Mouse (Mus musculus): Measurements from ENCODE around the gene Pik3cg. TPM values are rescaled to one million over a fixed set of nuclear protein-coding genes. Genes with fewer than 3 reads are reported as not detected.
"Not testable (repeated sequence)": the region's sequence is repeated elsewhere in the genome, so short reads cannot be mapped to it uniquely, and the experiment has no call there.

Pik3cg gene
- total RNA-seq (2021), result 1 to 10 TPM; 3.4 to 3.9 TPM

DNA sequence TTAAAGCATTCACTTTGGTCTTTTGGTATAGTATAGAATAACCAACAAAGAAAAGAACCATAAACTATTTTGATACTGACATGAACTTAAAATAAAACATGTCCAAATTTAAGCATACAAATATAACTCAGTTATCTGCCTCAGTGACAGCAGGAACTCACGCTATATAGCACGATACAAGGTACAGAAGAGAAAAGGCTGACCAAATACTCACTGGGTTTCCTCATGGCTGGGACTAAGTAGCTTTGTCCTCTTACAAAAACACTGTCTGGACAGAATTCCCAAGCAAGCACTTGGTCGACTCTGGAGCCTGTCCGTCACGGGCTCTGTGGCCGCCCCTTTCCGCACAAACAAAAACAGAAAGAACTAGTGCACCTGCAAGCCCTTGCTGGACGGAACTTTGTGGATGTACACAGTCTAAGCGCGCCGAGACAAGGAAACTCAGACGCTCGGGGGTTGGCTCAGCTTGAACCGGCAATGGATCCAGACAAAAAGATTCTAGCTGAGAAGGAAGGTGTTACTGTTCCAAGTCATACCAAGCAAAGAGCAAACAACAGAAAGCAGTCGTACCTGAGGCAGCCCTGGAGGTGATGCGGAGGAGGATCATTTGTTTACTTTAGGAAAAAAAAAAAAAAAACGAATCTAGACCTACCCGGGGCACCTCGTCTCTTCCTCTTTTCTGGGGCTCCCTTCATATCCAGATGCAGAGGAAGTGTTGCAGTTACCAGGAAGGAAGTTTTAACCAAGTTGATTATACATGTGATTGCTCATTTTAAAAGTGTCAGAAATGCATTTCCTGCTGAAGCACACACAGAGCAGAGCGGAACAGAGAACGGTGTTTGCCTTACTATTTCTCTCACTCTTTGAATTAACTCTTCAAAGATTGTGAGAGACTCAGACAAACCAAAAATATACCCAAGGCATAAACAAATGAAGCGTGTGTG, at the start of gene Pik3cg:
Gene Pik3cg (minus strand): TSS at position 712 of the 944 bp plus-strand sequence.
- intact Hi-C loops (cut with DNase I), result no loop called here
- peak in 1 of 2 experiments; percentile 10 for DNase-seq (ENCODE audit: low spot score in 2 of 2)

DNA sequence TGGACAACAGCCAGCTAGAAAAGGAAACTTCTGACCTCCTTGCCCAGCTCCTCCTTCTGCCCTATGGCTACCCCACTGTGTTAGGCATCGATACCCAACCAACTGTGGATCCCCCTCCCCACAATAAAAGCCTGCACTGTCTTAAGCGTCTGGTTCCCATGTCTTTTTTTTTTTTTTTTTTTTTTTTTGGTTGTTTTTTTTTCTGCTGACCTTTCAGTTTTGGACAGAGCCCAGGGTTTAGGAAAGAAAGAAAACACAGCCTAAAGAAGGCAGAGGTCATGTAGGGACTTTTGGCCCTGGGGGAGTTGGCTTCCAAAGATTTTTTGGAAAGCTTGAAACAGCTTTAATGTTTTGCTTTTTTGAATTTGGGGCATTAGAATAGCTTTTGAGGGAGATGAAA, 40.0 kb upstream of the Pik3cg start:
- intact Hi-C loops (cut with DNase I), result loop anchor here (10.0 kb wide), 1 partner anchor 104 kb away; no protein-coding TSS in a partner anchor
- DNase-seq (ENCODE audit: low spot score in 2 of 2), result no peak

DNA sequence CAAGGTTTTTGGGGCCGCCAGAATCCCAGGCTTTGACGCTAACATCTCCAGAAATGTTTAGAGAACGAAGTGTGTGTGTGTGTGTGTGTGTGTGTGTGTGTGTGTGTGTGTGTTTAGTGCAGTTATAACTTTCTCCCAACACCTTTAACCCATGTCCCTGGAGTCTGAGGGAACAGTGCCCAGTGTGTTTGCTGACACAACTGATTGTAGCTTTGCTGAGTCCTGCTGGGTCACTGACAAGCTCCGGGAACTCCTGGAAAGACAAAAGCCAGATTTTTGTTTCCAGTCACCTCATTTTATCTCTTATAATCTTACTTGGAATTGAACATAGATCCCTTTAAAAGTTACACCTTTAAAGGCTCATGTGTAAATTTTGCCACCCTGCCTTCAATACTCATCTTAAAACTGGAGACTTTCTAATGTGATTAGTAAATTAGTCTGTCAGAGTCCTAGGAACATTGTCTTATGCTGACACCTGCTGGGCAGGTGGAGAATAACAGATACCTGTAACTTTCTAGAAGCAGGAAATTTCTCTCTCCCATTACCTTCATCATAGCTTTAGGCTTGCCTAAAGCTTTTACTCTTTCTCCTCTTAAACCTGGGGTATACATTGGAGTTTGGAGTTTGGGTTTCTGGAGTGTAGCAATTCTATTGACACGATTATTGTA, 37.2 kb upstream of the Pik3cg start:
- DNase-seq (ENCODE audit: low spot score in 2 of 2), result peak in 1 of 2 experiments; percentile 9
- intact Hi-C loops (cut with DNase I), result loop anchor here (2.0 to 10.0 kb wide), 2 partner anchors 101 to 279 kb away; no protein-coding TSS in a partner anchor

DNA sequence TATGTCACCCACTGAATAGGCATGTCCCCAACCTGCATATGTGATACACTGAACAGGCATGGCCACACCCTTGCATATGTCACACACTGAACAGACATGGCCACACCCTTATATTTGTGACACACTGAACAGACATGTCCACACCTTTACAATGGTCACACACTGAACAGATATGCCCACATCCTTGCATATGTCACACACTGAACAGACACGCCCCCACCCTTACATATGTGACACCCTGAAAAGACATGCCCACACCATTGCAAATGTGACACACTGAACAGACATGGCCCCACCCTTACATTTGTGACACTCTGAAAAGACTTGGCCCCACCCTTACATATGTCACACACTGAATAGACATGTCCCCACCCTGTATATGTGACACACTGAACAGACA, 35.1 kb upstream of the Pik3cg start:
- no peak for DNase-seq (ENCODE audit: low spot score in 2 of 2)
- intact Hi-C loops (cut with DNase I), result loop anchor here (10.0 kb wide), 1 partner anchor 99 kb away; no protein-coding TSS in a partner anchor

DNA sequence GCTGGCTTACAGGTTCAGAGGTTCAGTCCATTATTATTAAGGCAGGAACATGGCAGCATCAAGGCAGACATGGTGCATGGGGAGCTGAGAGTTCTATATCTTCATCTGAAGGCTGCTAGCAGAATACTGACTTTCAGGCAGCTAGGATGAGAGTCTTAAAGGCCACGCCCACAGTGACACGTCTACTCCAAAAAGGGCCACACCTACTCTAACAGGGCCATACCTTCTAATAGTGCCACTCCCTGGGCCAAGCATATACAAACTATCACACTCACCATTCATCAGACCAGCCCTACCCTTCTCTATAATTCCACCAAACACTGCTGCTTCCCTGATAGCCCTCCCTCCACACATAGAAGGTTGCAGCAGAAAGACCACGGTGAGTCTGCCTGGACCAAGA, 30.7 kb upstream of the Pik3cg start:
- intact Hi-C loops (cut with DNase I); DNase-seq (ENCODE audit: low spot score in 2 of 2): not testable (repeated sequence)

DNA sequence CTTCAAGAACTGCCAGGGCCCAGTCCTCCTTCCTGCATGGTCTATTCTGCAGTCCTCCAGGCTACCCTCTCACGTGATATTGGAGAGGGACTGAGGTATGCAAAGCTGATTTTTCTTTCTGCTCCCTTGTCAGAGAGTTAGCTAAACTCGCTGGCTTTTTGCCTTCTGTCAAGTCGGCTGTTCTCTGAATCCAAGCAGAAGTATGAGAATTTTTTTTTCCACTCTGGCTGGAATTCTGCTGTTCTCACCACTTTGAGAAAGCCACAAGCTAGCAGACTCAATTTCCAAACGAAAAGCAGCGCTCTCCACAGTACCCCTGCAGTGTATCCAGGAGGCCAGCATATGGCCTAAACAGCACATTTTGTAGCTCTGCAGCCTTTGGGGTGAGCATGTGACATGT, 30.0 kb upstream of the Pik3cg start:
- DNase-seq (ENCODE audit: low spot score in 2 of 2), result no peak
- intact Hi-C loops (cut with DNase I), result no loop called here

DNA sequence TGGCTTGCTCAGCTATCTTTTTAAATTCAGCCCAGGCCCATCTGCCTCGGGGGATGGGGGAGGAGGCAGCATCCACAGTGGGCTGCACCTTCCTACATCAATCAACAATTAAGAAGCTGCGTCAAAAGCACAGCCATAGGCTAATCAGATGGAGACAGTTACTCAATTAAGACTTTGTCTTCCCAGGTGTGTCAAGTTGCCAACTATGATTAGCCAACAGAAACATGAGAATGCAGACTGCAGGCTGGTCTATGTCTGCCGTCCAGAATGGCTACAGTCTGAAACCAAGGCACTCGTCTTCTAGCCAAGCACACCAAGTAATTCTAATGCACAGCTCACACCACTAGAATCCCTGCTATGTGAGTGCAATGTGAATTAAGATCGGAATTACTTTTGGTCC, 29.4 kb upstream of the Pik3cg start:
- DNase-seq (ENCODE audit: low spot score in 2 of 2), result no peak
- intact Hi-C loops (cut with DNase I), result no loop called here

DNA sequence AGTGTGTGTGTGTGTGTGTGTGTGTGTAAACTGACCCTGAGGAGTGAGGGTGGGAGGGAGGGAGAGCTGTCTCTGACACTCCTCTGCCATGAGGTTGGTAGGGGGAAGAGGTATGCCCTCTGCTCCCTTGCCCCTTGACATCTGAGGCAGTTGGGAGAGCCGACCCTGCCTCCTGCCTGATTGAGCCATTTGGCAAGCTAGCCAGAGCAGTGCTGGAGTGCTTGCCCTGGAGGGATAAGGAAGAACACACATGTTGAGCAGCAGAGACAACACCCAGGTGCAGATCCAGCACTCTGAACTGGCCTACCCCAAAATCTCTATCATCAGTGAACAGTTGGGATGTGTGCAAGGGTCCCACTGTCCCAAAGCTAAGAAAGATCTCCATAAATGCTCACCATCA, 28.7 kb upstream of the Pik3cg start:
- intact Hi-C loops (cut with DNase I), result no loop called here
- no peak for DNase-seq (ENCODE audit: low spot score in 2 of 2)

DNA sequence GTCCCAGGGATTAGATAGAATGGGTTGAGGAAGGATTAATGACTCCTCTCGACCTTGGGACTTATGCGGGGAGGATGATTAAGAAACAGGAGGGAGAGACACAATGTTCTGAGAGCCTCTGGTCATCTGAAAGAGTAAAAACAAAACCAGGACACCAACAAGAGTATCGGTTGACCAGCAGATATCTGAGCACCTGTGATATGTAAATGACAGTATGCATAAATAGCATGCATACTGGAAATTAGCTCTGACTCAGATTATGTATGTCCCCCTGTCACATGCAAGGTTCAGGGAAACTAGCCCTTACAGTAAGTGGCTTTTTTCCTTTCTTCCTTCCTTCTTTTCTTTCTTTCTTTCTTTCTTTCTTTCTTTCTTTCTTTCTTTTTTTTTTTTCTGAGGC, 28.0 kb upstream of the Pik3cg start:
- no peak for DNase-seq (ENCODE audit: low spot score in 2 of 2)
- intact Hi-C loops (cut with DNase I), result no loop called here

DNA sequence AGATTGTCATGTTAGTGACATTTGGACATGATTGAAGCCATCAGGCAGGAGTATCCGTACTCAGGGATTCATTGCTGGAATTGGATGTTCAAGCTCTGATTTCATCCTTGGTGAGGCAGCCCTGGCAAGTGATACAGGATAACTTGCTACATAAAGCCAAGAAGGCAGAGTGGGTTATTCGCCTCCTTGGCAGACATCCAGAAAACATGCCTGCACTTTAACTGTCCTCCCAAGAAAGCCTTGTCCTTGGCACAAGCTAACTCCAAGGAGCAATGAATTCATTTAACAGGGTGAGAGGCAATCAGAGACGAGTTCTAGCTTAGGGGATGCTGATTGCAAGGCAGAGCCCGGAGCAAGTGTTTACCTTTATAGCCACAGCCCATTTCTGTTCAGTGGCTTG, 25.4 kb upstream of the Pik3cg start:
- no peak for DNase-seq (ENCODE audit: low spot score in 2 of 2)
- intact Hi-C loops (cut with DNase I), result no loop called here

DNA sequence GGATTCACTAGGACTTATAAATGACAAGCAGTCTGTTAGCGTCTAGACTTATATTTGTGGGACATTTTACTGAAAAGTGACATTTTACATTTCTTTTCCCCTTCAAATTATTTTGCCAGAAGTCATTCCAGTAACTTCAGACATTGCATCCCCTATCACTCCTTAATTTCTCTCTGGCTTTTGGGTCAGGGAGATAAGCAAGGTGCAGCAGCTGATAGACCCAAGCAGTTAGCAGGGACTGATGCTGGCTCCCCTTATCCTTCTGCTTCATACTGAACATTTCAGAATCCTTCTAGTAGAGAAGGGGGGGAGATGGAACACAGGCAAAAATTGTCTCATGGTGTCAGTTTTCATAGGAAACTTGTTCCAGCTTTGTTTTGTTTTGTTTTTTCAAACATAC, 22.9 kb upstream of the Pik3cg start:
- intact Hi-C loops (cut with DNase I), result no loop called here
- no peak for DNase-seq (ENCODE audit: low spot score in 2 of 2)

DNA sequence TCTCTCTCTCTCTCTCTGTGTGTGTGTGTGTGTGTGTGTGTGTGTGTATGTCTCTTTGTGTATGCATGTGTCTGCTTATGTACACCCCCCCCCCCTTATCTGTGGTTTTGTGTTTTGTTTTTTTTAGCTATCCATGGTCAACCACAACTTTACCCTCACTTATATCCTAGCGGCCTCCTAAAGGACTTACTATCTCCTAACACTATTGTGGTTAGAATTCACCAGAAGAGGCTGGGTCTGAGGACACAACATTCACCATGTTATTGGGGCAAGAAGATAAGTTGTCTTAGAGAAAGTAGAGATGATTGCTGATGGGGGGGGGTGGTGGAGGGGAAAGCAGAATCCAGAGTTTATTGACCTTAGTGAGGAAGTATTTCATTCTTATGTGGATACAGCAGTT, 15.2 kb upstream of the Pik3cg start:
- no peak for DNase-seq (ENCODE audit: low spot score in 2 of 2)
- intact Hi-C loops (cut with DNase I), result no loop called here

DNA sequence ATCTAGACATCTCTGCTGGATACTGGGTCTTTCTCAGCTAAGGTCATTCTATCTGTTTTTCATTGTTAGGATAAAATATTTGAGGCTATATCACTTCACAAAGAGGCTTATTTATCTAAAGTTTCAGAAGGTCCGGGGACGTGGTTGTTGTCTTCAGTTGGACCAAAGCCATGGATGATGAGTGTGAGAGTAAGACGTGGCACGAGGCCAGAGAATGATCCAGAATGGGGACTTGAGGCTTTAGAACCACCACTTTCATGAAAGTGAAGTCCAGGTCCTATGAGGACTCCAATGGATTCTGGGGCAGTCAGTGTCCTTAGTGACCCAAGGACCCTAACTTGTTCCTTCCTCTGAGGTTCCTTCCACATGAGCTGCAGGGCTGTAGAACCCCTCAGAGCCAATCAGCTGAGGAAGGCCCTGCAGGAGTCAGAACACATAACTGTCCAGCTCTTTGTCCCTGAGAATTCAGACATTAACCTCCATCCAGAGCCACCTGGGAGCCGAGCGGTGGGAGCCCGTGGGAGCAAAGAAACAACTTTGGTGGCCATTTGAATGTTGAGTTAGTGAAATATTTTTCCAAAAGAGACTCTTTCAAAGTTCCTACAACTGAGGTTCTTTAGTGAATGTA, 14.4 kb upstream of the Pik3cg start:
- intact Hi-C loops (cut with DNase I), result no loop called here
- no peak for DNase-seq (ENCODE audit: low spot score in 2 of 2)

DNA sequence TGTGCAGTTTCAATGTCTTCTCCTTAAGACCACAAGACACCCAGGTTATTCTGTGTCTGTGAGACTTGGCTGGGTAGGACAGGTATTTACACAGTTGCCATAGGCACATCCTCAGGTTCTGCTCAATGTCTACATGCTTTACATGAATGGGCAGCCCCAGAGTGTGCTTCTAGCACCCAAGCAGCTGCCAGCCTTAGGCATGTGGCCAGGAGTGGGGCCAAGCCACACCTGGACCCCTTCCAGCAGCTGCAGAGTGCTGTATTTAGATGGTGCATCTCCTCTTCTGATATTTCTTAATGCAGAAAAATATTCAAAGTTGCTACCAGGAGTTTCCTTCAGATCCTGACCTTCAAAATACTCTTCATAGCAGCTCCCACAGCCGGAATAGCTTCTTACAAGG, 11.9 kb upstream of the Pik3cg start:
- intact Hi-C loops (cut with DNase I), result no loop called here
- DNase-seq (ENCODE audit: low spot score in 2 of 2), result no peak

DNA sequence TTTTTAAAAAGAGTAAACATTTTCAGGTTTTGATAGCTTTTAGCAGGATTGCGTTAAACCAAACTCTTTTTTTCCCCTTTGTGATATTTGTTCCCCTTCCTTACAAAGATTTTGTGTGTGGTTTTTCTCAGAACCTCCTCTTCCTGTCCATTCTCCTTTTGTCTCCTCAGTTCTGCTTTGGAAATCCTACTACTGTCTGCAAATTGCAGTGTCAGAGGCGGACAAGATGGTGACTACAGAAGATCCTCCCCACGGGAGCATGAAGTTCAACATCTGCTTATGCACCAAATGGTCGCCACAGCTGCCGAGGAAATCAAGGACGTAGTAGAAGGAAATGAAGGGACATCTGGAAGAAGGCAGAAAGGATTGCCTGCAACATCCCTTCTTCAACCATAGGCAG, 6.7 kb upstream of the Pik3cg start:
- intact Hi-C loops (cut with DNase I), result no loop called here
- no peak for DNase-seq (ENCODE audit: low spot score in 2 of 2)

DNA sequence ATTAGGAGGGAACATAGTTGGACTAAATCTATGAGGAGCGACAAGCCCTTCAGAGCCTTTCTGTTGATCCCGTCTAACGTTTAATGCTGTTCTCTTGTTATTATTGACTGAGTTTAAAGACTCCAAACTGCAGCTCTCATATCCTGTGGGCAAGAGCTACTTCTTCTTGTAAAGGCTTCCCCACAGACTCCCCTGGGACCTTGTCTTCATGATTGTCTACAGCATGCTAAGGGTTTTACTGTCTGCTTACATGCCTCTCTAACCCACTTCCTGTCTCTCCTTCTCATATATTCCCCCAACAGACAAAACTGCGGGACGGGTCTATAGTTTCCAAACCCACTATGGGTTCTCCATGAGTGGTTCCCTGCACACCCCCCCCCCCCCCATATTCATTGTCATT, 4.2 kb upstream of the Pik3cg start:
- intact Hi-C loops (cut with DNase I), result no loop called here
- no peak for DNase-seq (ENCODE audit: low spot score in 2 of 2)

DNA sequence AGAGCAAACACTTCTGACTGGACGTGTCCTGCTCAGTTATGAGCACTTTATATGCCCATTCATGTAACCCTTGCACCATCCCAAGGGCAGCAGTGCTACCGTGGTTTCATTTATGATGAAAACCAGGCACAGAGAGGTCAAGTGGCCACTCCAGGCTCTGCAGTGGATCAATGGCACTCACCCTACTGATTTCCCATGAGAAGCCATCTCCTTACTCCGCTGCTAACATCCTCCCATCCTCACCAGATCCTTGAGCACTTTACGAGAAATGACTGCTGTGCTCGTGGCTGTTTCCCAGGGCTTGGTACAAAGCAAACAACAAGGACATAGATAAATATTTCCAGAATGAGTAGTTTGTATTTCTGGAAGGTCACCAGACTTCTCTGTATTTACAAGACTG, 3.7 kb upstream of the Pik3cg start:
- intact Hi-C loops (cut with DNase I), result no loop called here
- no peak for DNase-seq (ENCODE audit: low spot score in 2 of 2)

DNA sequence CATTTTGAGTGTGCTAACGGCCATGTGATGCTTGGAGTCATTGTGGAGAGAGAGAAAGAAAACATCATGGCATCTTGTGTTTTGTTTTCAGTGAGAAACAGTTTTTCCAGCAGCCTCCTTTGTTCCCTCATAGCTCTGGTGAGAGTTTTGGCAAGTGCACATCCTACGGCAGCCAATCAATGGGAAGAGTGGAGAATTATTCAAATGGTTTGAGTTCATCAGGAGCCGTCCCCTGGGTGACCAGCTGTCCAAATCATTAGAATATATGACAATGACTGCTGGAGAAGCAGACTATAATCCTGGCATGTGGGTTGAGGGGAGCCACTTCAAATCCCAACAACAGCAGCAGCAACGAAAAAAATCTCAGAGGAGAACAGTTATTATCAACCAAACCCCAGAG, 2.8 kb upstream of the Pik3cg start:
- intact Hi-C loops (cut with DNase I), result no loop called here
- no peak for DNase-seq (ENCODE audit: low spot score in 2 of 2)

DNA sequence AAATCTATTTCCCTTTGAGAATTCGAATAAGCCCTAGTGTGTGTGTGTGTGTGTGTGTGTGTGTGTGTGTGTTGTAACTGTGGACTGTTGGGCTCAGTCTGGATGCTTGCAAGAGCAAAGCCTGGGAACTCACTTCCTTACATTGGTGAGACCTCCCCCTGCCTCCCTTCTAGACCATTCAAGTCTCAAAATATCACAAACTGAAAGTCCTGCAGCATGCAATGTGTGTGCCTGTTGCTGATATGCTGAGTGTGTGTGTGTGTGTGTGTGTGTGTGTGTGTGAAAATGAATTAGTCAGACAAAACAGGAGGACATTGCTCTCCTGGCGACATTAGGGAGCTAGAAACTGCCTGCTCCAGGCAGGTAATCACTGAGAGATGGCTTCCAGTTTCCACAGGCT, 492 bp upstream of the Pik3cg start:
- no peak for DNase-seq (ENCODE audit: low spot score in 2 of 2)
- intact Hi-C loops (cut with DNase I), result no loop called here

DNA sequence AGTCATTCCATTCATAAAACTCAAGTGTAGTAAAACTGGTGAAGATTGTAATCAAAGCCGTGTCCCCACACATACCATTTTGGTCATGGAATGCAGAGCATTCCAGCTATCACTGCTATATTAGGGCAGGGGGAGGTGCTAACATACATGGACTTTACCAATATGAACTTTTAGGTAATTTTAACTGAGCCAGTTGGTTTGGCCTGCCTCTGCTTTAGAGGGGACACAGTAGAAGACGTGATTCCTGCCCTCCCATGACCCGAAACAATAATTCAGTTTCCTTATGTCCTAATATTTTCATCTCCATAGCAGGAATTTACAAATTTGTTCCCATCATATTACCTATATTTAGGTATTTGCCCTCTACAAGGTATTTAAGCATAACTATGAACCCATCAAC, 1.3 kb downstream of the Pik3cg start:
- no peak for DNase-seq (ENCODE audit: low spot score in 2 of 2)
- intact Hi-C loops (cut with DNase I), result no loop called here

DNA sequence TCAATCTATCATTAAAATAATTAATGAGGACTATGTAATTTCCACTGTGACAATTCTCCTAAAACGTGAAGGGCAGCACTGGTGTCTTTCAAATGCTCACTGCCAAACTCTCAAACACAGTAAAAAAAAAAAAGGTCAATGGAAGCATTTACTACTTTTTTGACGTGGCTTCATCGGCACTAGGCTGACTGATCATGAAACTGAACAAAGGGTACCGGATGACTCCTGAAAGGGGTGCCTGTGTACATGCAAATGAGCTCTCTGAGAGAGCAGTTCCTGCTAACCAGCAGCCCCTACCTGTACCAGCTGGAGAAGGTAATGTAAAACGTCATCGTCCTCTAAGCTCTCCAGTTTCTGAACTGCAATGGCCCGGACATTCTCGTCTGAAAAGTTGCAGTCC, 4.8 kb downstream of the Pik3cg start:
- intact Hi-C loops (cut with DNase I), result no loop called here
- DNase-seq (ENCODE audit: low spot score in 2 of 2), result no peak

Data from left cerebral cortex, postnatal 36 days (tissue).